In the genomic region with DNA sequence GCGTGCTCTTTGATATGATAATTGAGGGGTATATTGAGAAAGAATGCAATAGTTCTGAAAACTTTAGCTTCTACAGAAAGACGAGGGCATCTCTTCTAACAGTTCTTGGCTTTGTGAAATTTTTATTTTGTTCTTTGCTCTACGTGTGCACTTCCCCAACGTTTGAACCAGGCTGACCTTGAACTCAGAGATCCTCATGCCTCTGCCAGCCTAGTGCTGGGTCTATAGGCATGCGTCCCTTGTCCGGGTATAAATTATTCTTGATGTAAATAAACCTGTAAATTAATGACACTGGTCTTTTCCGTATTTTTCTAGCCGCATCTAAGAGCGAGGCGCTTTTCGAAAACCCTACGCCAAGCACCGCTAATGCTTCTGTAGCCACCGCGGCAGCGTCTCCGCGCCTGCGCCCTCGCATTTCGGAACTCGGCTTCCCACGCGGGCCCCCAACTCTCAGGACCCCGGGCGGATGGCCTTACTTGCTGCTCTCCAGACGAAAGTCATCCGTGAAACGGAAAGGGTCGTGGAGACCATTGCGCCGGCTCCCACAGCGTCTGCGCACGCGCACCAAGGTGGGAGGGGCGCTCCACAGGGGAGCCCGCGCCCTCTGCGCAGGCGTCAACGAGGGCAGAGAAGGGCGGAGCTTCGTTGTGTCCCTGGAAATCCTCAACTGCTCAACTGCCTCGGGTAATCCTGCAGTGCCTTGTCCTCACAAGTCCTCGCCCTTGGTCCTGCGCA, we compare ENCODE assay signal across 1 mouse cellular context.
TF ChIP-seq lines count a peak whose summit lies in the region.

A gene (minus strand): TSS at position 587 of the 735 bp plus-strand sequence.

TF ChIP-seq in CH12.LX, 34 proteins besides CTCF, POLR2A, EP300 and RAD21 (continued from another document):
- no peak for TF ChIP-seq CHD2 (IDR thresholded peaks at IDR 0.05; ENCODE audit: low read length)
- no peak for TF ChIP-seq JUN (IDR thresholded peaks at IDR 0.05; ENCODE audit: insufficient read depth, low read depth, low read length)
- no peak for TF ChIP-seq PAX5 (IDR thresholded peaks at IDR 0.05; ENCODE audit: low read length)
- no peak for TF ChIP-seq E2F4 (IDR thresholded peaks at IDR 0.05; ENCODE audit: insufficient replicate concordance, low read depth, low read length)
- no peak for TF ChIP-seq ETS1 (conservative IDR thresholded peaks at IDR 0.05; ENCODE audit: low read depth, low read length)
- no peak for TF ChIP-seq ZC3H11A (IDR thresholded peaks at IDR 0.05; ENCODE audit: low read depth, low read length)
- TF ChIP-seq USF1 (IDR thresholded peaks at IDR 0.05; ENCODE audit: low read depth, low read length): no peak
- no peak for TF ChIP-seq USF2 (conservative IDR thresholded peaks at IDR 0.05; ENCODE audit: low read depth, low read length)
- no peak for TF ChIP-seq SIN3A (IDR thresholded peaks at IDR 0.05; ENCODE audit: low read length)
- TF ChIP-seq MXI1 (IDR thresholded peaks at IDR 0.05; ENCODE audit: low read depth, low read length): no peak
- TF ChIP-seq TBP (conservative IDR thresholded peaks at IDR 0.05; ENCODE audit: low read depth, low read length): 0 out of 2 replicates have a peak, but pooled peaks have one; percentile 50
- TF ChIP-seq TCF12 (IDR thresholded peaks at IDR 0.05; ENCODE audit: low read depth, low read length): peak; percentile 75
- TF ChIP-seq MAZ (IDR thresholded peaks at IDR 0.05; ENCODE audit: low read depth, low read length): peak; percentile 50; the same call in 1 of the 2 replicates
- TF ChIP-seq SMC3 (IDR thresholded peaks at IDR 0.05; ENCODE audit: low read depth, low read length): peak; percentile 8; the same call in 1 of the 2 replicates
- TF ChIP-seq GABPA (IDR thresholded peaks at IDR 0.05; ENCODE audit: insufficient replicate concordance, low read depth, low read length): no peak
- TF ChIP-seq RCOR1 (conservative IDR thresholded peaks at IDR 0.05; ENCODE audit: low read depth, low read length): no peak
- 0 out of 2 replicates have a peak, but pooled peaks have one; percentile 35 for TF ChIP-seq CHD1 (IDR thresholded peaks at IDR 0.05; ENCODE audit: low read depth, low read length)
- 0 out of 2 replicates have a peak, but pooled peaks have one; percentile 16 for TF ChIP-seq ZNF384 (IDR thresholded peaks at IDR 0.05; ENCODE audit: low read depth, low read length)
- peak; percentile 10; the same call in 1 of the 2 replicates for TF ChIP-seq IRF4 (IDR thresholded peaks at IDR 0.05; ENCODE audit: low read depth, low read length)
- TF ChIP-seq JUND (conservative IDR thresholded peaks at IDR 0.05; ENCODE audit: low read depth, low read length): no peak
